Mouse (Mus musculus) neural tube, embryonic 11.5 days (tissue): ENCODE data around the gene Ankrd13d. TPM values are rescaled to one million over a fixed set of nuclear protein-coding genes. Genes with fewer than 3 reads are reported as not detected.
"Not testable (repeated sequence)": the region's sequence is repeated elsewhere in the genome, so short reads cannot be mapped to it uniquely, and the experiment has no call there.

ENCODE experiments used
- ATAC-seq: fragments of 200-750 bp; cut with Nextera tagmentation; 2 replicates; pipeline ENCODE4 v1.8.0; 2017; ENCODE audit warnings: moderate number of reproducible peaks, mild to moderate bottlenecking, moderate TSS enrichment, moderate library complexity; ENCODE audit not compliant: insufficient read depth, low FRiP score, low TSS enrichment
- DNase-seq: peaks from one replicate; pipeline ENCODE4 v3.0.0-alpha.2; 2015; ENCODE audit warnings: low spot score
- H3K27ac ChIP-seq: fragments of 300-500 bp; sonication (generic); 2 replicates; pipeline ENCODE4 v1.5.1; 2014; ENCODE audit warnings: low read depth, mild to moderate bottlenecking, low read length
- H3K27me3 ChIP-seq: fragments of 300-500 bp; sonication (generic); 2 replicates; pipeline ENCODE4 v1.6.1; 2014; ENCODE audit warnings: mild to moderate bottlenecking, low read length, mixed read lengths; ENCODE audit not compliant: control insufficient read depth, insufficient read depth
- H3K36me3 ChIP-seq: fragments of 300-500 bp; sonication (generic); 2 replicates; pipeline ENCODE4 v1.6.1; 2014; ENCODE audit warnings: mild to moderate bottlenecking, low read length, moderate library complexity, mixed read lengths; ENCODE audit not compliant: control insufficient read depth, insufficient read depth
- H3K4me1 ChIP-seq: fragments of 300-500 bp; sonication (generic); 2 replicates; pipeline ENCODE4 v1.6.1; 2014; ENCODE audit warnings: low read length, mixed read lengths; ENCODE audit not compliant: control insufficient read depth, insufficient read depth
- H3K4me2 ChIP-seq: fragments of 300-500 bp; sonication (generic); 2 replicates; pipeline ENCODE4 v1.6.1; 2014; ENCODE audit warnings: low read depth, mild to moderate bottlenecking, moderate library complexity
- H3K4me3 ChIP-seq: fragments of 300-500 bp; sonication (generic); 2 replicates; pipeline ENCODE4 v1.5.1; 2014; ENCODE audit warnings: low read depth, low read length
- H3K9ac ChIP-seq: fragments of 300-500 bp; sonication (generic); 2 replicates; pipeline ENCODE4 v1.6.1; 2014; ENCODE audit warnings: mild to moderate bottlenecking, low read length
- H3K9me3 ChIP-seq: fragments of 300-500 bp; sonication (generic); 2 replicates; pipeline ENCODE4 v1.6.1; 2016; ENCODE audit warnings: low read length; ENCODE audit not compliant: control insufficient read depth
- WGBS: fragments of 180-500 bp; shearing (Covaris S2); extraction: QIAGEN DNeasy Blood & Tissue Kit; methylation state at CpG from one replicate; pipeline ENCODE4 v1.1.7; 2014; 5-methylcytosine and 5-hydroxymethylcytosine counted together
- polyA plus RNA-seq: library from polyadenylated mRNA; unstranded; fragments of >200 nt; fragmentation: Nextera tagmentation; extraction: Ambion mirVana; gene quantifications from 2 replicates; pipeline ENCODE4 v1.2.1, GENCODE M21; 2014

Ankrd13d gene
- polyA plus RNA-seq, 1 experiment from 2014 or later = 14.1 TPM

DNA sequence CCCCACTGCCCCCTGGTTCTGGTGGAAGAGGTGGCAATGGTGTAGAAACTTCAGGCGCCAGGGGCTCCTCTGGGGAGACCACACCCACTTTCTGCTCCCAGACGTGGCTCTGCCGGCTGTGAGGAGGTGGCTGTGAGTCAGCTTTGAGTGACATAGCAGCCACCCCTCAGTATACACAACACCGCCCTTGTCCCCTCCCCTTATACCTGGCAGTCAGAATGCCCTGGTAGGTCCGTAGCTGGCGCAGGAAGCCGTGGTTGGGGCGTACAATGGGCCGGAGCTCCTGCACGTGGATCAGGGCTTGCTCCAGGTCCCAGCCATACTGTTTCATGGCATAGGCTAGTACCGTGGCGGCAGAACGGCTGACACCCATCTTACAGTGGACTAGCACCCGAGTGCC, 19.2 kb downstream of the Ankrd13d start:
- Histone ChIP-seq H3K27me3 (0 out of 2 replicates have a peak, but pooled peaks cover 9% of the 10 kb centered on the region), H3K9ac (no peak overlapping the region), H3K27ac (no peak overlapping the region), H3K9me3 (no peaks in the 10 kb centered on the region), H3K4me1 (no peaks in the 10 kb centered on the region), H3K36me3 (no peaks in the 10 kb centered on the region), H3K4me3 (no peak overlapping the region), H3K4me2 (no peak overlapping the region)
- ATAC-seq = no peak
- no peak for DNase-seq
- WGBS = 70% methylated on average over 14 of the region's 14 CpGs

DNA sequence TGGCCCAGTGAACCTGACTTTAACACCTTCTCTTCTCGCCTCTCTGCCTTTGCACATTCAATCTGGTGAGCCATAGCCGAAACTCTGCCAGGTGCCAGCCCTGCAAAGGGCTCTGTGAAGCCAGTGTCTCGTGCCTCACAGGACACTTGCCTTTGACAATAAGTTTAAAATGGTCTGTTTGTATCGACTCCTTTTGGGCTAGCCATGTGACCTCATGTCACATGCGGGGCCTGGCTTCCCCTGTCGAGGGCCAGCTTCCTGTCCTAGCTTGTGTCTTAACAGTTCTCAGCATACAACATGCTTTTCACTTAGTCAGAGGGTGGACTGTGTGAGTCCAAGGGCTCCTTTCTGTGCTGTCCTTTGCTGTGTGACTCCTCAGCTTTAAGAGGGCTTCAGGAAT, 20.2 kb downstream of the Ankrd13d start:
- H3K9ac ChIP-seq = no peak overlapping the region
- H3K9me3 ChIP-seq = no peaks in the 10 kb centered on the region
- H3K36me3 ChIP-seq = no peaks in the 10 kb centered on the region
- 0 out of 2 replicates have a peak, but pooled peaks cover 1% of the 10 kb centered on the region for H3K27me3 ChIP-seq
- H3K27ac ChIP-seq = no peak overlapping the region
- DNase-seq = no peak
- no peak overlapping the region for H3K4me3 ChIP-seq
- no peaks in the 10 kb centered on the region for H3K4me1 ChIP-seq
- ATAC-seq = no peak
- H3K4me2 ChIP-seq = no peak overlapping the region
- WGBS = 79% methylated on average over 6 of the region's 6 CpGs

DNA sequence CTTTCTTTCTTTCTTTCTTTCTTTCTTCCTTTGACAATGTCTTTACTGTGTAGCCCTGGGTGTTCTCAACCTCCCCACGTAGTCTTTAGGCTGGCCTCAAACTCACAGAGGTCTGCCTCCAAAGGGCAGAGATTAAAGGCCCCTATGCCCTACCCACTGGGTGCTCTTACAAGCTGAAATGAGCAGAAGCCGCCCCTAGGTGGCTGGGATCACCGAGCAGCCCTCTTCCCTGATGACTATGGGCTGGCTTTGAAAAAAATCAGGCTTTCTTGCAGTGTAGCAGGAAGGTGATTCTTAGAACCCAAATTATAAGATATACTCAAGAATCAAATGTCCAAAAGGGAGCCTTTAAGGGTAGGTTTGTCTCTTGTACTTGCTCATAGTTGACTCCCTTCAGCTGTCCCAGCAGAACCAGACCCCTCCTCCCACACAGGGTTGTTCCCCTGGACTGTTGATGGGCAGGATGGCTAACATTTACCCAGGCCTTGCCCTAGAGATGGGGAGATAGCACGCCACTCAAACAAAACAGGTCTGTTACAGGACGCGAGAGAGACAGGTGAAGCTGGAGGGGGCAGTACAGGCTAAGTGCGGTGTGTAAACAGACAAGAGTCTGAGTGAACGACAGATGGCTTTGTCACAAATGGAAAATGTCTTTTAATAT, 21.8 kb downstream of the Ankrd13d start:
- H3K4me2 ChIP-seq = no peak overlapping the region
- H3K4me1 ChIP-seq = no peaks in the 10 kb centered on the region
- H3K9ac ChIP-seq = no peak overlapping the region
- no peak overlapping the region for H3K27ac ChIP-seq
- no peak for ATAC-seq
- H3K27me3 ChIP-seq = no peaks in the 10 kb centered on the region
- no peaks in the 10 kb centered on the region for H3K9me3 ChIP-seq
- no peaks in the 10 kb centered on the region for H3K36me3 ChIP-seq
- DNase-seq = no peak
- WGBS = 67% methylated on average over 8 of the region's 8 CpGs
- H3K4me3 ChIP-seq = no peak overlapping the region

DNA sequence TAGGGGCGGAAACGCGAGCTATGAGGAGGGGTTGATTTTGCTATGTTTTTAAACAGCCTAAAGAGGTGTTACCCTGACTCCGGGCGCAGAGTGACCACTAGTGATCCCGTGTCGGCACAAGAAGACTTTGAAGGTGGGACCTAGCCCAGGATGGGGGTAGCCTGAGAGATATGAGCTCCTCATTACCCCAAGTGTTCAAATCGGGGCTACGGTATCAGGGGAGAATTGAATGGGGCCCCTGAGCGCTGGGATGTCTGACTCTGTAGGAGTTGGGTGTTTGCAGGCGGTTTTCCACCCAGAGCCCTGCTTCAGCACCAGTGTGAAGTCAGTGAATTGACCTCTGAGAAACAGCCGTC, 25.1 kb downstream of the Ankrd13d start:
- WGBS = 20% methylated on average over 12 of the region's 12 CpGs
- peak overlapping the region; percentile 48 for H3K9ac ChIP-seq
- peak overlapping the region; percentile 84 for H3K4me2 ChIP-seq
- ATAC-seq (peak; percentile 42; the same call in 1 of the 2 replicates), DNase-seq (no peak)
- no peaks in the 10 kb centered on the region for H3K9me3 ChIP-seq
- H3K4me1 ChIP-seq = no peaks in the 10 kb centered on the region
- peak overlapping the region; percentile 63 for H3K4me3 ChIP-seq
- H3K27me3 ChIP-seq = no peaks in the 10 kb centered on the region
- no peaks in the 10 kb centered on the region for H3K36me3 ChIP-seq
- H3K27ac ChIP-seq = no peak overlapping the region

DNA sequence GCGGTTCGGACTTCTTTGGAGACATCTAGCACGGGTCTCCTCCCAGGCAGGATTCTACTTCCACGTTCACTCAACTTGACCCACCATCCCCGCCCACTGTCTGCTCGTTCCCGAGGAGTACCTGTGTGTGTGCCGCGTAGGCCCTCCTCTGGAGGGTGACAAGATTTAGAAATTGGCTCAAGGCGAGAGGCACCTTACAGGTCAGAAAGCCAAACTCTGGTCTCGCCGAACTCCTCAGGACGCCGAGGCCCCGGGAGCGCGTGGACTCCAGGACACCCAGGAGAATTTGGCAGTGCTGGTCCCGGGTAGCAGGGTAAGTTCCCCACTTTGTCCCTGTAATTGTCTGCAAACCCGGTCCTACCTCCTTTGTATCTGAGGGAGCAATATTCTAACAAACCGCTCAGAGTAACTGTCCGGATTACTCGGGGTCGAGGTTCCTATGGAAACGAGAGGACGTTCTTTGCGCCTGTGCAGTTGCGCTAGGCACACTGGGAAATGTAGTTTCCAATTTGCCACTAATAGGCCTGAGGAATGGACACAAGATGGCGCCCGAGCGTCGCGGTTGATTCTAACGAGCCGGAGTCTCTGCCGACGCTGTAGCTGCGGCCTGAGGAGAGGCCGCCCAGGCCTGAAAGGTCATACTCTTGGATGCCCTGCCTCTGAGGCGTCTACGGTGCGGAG, 25.6 kb downstream of the Ankrd13d start:
- peak overlapping the region; percentile 84 for H3K4me2 ChIP-seq
- 2% methylated on average over 41 of the region's 41 CpGs for WGBS

DNA sequence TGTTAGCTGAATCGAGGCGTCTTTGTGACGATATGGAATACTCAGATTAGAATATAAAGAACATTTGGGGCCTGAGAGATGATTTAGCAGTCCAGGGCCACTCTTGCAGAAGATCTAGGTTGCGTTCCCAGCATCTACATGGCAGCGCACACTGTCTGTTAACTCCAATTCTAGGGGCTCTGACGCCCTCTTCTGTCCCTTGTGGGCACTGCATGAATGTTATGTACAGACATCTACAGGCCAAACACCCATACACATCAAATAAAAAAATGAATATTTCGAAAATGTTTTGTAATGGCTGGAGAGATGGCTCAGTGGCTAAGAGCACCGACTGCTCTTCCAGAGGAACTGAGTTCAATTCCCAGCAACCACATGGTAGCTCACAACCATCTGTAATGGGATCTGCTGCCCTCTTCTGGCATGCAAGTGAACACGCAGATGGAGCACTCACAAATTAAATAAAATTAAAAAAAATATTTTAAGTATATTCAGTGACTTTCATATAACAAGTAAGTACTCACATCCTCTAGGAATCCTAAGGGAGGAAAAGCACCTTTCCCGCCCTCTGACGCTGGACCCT, 27.3 kb downstream of the Ankrd13d start:
- no peak overlapping the region for H3K27ac ChIP-seq
- no peak overlapping the region for H3K4me2 ChIP-seq
- H3K4me1 ChIP-seq = no peaks in the 10 kb centered on the region
- no peaks in the 10 kb centered on the region for H3K9me3 ChIP-seq
- H3K9ac ChIP-seq = no peak overlapping the region
- no peak for ATAC-seq
- H3K36me3 ChIP-seq = no peaks in the 10 kb centered on the region
- no peak overlapping the region for H3K4me3 ChIP-seq
- WGBS = 74% methylated on average over 11 of the region's 11 CpGs
- H3K27me3 ChIP-seq = no peaks in the 10 kb centered on the region
- DNase-seq = no peak

More for the DNA sequence above, 25.6 kb downstream of the Ankrd13d start:
- H3K4me1 ChIP-seq = no peaks in the 10 kb centered on the region
- H3K9me3 ChIP-seq = no peaks in the 10 kb centered on the region
- peak overlapping the region; percentile 56 for H3K9ac ChIP-seq
- peak overlapping the region; percentile 63 for H3K4me3 ChIP-seq
- no peak overlapping the region for H3K27ac ChIP-seq
- ATAC-seq (peak; percentile 93), DNase-seq (peak; percentile 94)
- H3K27me3 ChIP-seq = no peaks in the 10 kb centered on the region
- no peaks in the 10 kb centered on the region for H3K36me3 ChIP-seq

DNA sequence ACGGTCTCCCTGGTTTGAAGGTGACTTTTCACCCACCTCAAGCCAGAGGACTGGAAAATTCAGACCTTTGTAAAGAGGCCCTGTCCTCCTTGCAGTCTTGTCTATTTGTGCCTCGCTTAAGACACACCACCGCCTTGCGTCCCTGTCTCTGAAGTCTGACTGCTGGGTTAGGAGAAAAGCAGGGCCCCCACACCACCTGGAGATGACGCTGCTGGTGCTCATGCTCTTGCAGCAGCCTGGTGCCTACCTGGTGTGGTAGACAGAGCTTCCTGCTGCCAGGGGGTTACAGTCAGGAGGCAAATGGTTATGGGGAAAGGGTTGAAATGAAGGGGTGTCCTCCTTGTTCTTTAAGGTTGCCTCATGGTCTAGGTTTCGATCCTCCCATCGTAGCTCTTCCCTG, 28.7 kb downstream of the Ankrd13d start:
- no peaks in the 10 kb centered on the region for H3K27me3 ChIP-seq
- ATAC-seq = no peak
- no peaks in the 10 kb centered on the region for H3K4me1 ChIP-seq
- no peak overlapping the region for H3K27ac ChIP-seq
- H3K4me2 ChIP-seq = no peak overlapping the region
- 91% methylated on average over 7 of the region's 7 CpGs for WGBS
- no peak overlapping the region for H3K9ac ChIP-seq
- no peak overlapping the region for H3K4me3 ChIP-seq
- no peaks in the 10 kb centered on the region for H3K9me3 ChIP-seq
- H3K36me3 ChIP-seq = no peaks in the 10 kb centered on the region
- DNase-seq = no peak

DNA sequence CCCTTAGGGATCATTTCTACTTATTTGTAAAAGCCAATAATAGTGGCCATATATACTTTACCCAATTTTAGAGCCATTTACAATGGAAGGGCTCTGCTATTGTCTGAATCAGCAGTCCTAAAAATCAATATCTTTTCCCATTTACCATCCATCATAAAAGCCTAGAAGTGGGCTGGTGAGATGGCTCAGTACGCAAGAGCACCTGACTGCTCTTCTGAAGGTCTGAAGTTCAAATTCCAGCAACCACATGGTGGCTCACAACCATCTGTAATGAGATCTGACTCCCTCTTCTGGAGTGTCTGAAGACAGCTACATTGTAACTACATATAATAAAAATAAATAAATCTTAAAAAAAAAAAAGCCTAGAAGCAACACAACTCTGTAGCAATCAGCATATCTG, 34.3 kb downstream of the Ankrd13d start:
- H3K4me3 ChIP-seq, H3K4me1 ChIP-seq, DNase-seq, H3K27me3 ChIP-seq, H3K9me3 ChIP-seq, H3K36me3 ChIP-seq, H3K4me2 ChIP-seq, H3K9ac ChIP-seq, ATAC-seq, H3K27ac ChIP-seq: not testable (repeated sequence)
- 77% methylated on average over 1 of the region's 1 CpGs for WGBS

DNA sequence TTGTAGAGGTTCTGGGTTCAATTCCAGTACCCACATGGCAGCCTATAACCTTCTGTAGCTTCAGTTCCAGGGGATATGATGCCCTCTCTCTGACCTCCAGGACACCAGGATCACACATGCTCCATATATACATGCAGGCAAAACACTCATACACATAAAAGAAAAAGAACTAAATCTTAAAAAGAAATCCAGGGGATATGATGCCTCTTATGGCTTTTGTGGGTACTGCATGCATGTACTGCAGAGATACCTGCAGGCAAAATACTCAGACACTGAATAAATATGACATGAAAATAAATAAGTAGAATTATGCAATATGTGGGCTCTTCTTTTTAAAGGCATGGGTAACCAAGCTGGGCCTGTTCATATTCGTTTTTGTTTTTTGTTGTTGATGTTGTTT, 35.9 kb downstream of the Ankrd13d start:
- Histone ChIP-seq H3K27ac (no peak overlapping the region), H3K27me3 (no peaks in the 10 kb centered on the region), H3K9ac (no peak overlapping the region), H3K9me3 (no peaks in the 10 kb centered on the region), H3K4me3 (no peak overlapping the region), H3K36me3 (no peaks in the 10 kb centered on the region), H3K4me1 (no peaks in the 10 kb centered on the region), H3K4me2 (no peak overlapping the region)
- ATAC-seq (no peak), DNase-seq (no peak)
- WGBS = 51% methylated on average over 1 of the region's 1 CpGs
